Mouse (Mus musculus) E14TG2a.4 (cell line): ENCODE results near the gene Slc35f3.

ENCODE experiments used
- CTCF ChIP-seq: conservative IDR thresholded peaks from 2 replicates; pipeline ENCODE4 v1.5.1; 2014; ENCODE audit warnings: low read length
- NANOG ChIP-seq: IDR thresholded peaks from 2 replicates; pipeline ENCODE4 v1.6.1; 2014; ENCODE audit warnings: borderline replicate concordance, low read length, mixed read lengths

DNA sequence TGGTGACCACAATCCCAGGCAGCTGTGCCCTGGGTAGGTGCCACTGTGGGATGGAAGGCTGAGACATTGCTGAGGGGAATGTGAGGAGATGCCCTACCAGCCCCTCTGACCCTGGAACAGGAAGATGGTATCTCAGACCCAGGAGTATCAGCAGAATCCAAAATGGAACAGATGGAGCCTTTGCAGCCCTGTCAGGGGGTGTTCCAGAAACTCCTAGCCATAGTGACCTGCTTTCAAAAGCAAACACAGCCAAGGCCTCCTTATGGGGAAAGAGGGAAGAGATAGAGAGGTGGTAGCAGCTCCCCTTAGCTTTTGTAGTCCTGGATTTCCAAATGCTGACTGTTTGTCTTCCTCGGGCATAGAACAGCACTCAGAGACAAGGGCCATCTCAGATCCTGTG, 27.8 kb downstream of the Slc35f3 start:
- no peak for TF ChIP-seq CTCF
- TF ChIP-seq NANOG, result no peak
